Mouse (Mus musculus): ENCODE measurements around the gene BC052040.

- TF ChIP-seq CTCF (IDR thresholded peaks at IDR 0.05; ENCODE audit: low read depth, low read length) (no peak), TAL1 (conservative IDR thresholded peaks at IDR 0.05; ENCODE audit: low read depth, low read length) (no peak), POLR2AphosphoS5 (IDR thresholded peaks at IDR 0.05; ENCODE audit: insufficient replicate concordance, low read depth, low read length) (no peak)
Observed at GRCm38 (mm10) chr2:115817959-115818358, 236.4 kb downstream of the BC052040 start.

Measured in G1E (cell line).